Mouse (Mus musculus) heart, embryonic 10.5 days (tissue): ENCODE data around the gene Arpp19. TPM values are rescaled to one million over a fixed set of nuclear protein-coding genes. Genes with fewer than 3 reads are reported as not detected.

ENCODE experiments used
- DNase-seq: peaks from one replicate; pipeline ENCODE4 v3.0.0-alpha.2; 2017; ENCODE audit warnings: low spot score
- H3K27ac ChIP-seq: fragments of 300-500 bp; sonication (generic); 2 replicates; pipeline ENCODE4 v1.5.1; 2016; ENCODE audit warnings: mild to moderate bottlenecking
- H3K27me3 ChIP-seq: fragments of 300-500 bp; sonication (generic); 2 replicates; pipeline ENCODE4 v1.6.1; 2016; ENCODE audit warnings: mild to moderate bottlenecking; ENCODE audit not compliant: poor library complexity, insufficient read depth, severe bottlenecking
- H3K36me3 ChIP-seq: fragments of 300-500 bp; sonication (generic); 2 replicates; pipeline ENCODE4 v1.6.1; 2016; ENCODE audit warnings: mild to moderate bottlenecking, moderate library complexity
- H3K4me1 ChIP-seq: fragments of 300-500 bp; sonication (generic); 2 replicates; pipeline ENCODE4 v1.6.1; 2016; ENCODE audit warnings: mild to moderate bottlenecking
- H3K4me3 ChIP-seq: fragments of 300-500 bp; sonication (generic); 2 replicates; pipeline ENCODE4 v1.5.1; 2016; ENCODE audit warnings: mild to moderate bottlenecking, moderate library complexity
- H3K9me3 ChIP-seq: fragments of 300-500 bp; sonication (generic); 2 replicates; pipeline ENCODE4 v1.6.1; 2016; ENCODE audit warnings: mild to moderate bottlenecking, moderate library complexity
- WGBS: fragments of 180-500 bp; shearing (Covaris S2); methylation state at CpG from one replicate; pipeline ENCODE4 v1.1.7; 2016; 5-methylcytosine and 5-hydroxymethylcytosine counted together
- polyA plus RNA-seq: library from polyadenylated mRNA; unstranded; fragments of >200 nt; fragmentation: Nextera tagmentation; extraction: Ambion mirVana; gene quantifications from 2 replicates; pipeline ENCODE4 v1.2.1, GENCODE M21; 2016

Gene Arpp19
- polyA plus RNA-seq, 1 experiment from 2014 or later, result 320 TPM

- peaks cover 18% of the 10 kb centered on the region; the same call in 1 of the 2 replicates for H3K4me1 ChIP-seq
- WGBS, result 82% methylated on average over 2 of the region's 2 CpGs
Measured at GRCm38 (mm10) chr9:75087823-75088222, 50.4 kb downstream of the Arpp19 start.

GRCm38 (mm10) chr9:75089285-75089684 is 51.9 kb downstream of the Arpp19 start:
- Histone ChIP-seq H3K4me1 (peaks cover 18% of the 10 kb centered on the region; the same call in 1 of the 2 replicates), H3K27me3 (no peaks in the 10 kb centered on the region), H3K9me3 (no peaks in the 10 kb centered on the region), H3K27ac (no peak overlapping the region), H3K4me3 (no peak overlapping the region), H3K36me3 (no peaks in the 10 kb centered on the region)
- 65% methylated on average over 3 of the region's 3 CpGs for WGBS
- DNase-seq, result no peak

More at GRCm38 (mm10) chr9:75087823-75088222, 50.4 kb downstream of the Arpp19 start:
- Histone ChIP-seq H3K9me3 (no peaks in the 10 kb centered on the region), H3K27ac (no peak overlapping the region), H3K36me3 (no peaks in the 10 kb centered on the region), H3K27me3 (no peaks in the 10 kb centered on the region), H3K4me3 (no peak overlapping the region)
- no peak for DNase-seq

- Histone ChIP-seq H3K9me3 (no peaks in the 10 kb centered on the region), H3K4me3 (no peak overlapping the region), H3K27ac (no peak overlapping the region), H3K36me3 (no peaks in the 10 kb centered on the region), H3K4me1 (0 out of 2 replicates have a peak, but pooled peaks cover 6% of the 10 kb centered on the region), H3K27me3 (no peaks in the 10 kb centered on the region)
- 88% methylated on average over 1 of the region's 1 CpGs for WGBS
- no peak for DNase-seq
Measured at GRCm38 (mm10) chr9:75092134-75092533, 54.7 kb downstream of the Arpp19 start.

- DNase-seq, result no peak
- Histone ChIP-seq H3K4me3 (no peak overlapping the region), H3K27ac (no peak overlapping the region), H3K27me3 (no peaks in the 10 kb centered on the region), H3K36me3 (no peaks in the 10 kb centered on the region), H3K9me3 (no peaks in the 10 kb centered on the region), H3K4me1 (no peaks in the 10 kb centered on the region)
- WGBS, result 84% methylated on average over 3 of the region's 3 CpGs
Measured at GRCm38 (mm10) chr9:75094762-75095161, 57.3 kb downstream of the Arpp19 start.

GRCm38 (mm10) chr9:75098937-75099336 is 61.5 kb downstream of the Arpp19 start:
- no peak for DNase-seq
- H3K4me1 ChIP-seq, result no peaks in the 10 kb centered on the region
- no peaks in the 10 kb centered on the region for H3K36me3 ChIP-seq
- WGBS, result 90% methylated on average over 9 of the region's 9 CpGs
- H3K9me3 ChIP-seq, result no peaks in the 10 kb centered on the region
- H3K4me3 ChIP-seq, result no peak overlapping the region
- no peak overlapping the region for H3K27ac ChIP-seq
- no peaks in the 10 kb centered on the region for H3K27me3 ChIP-seq

- H3K27ac ChIP-seq, result no peak overlapping the region
- no peaks in the 10 kb centered on the region for H3K27me3 ChIP-seq
- no peaks in the 10 kb centered on the region for H3K9me3 ChIP-seq
- no peak overlapping the region for H3K4me3 ChIP-seq
- DNase-seq, result no peak
- no peaks in the 10 kb centered on the region for H3K36me3 ChIP-seq
- WGBS, result 93% methylated on average over 8 of the region's 8 CpGs
- no peaks in the 10 kb centered on the region for H3K4me1 ChIP-seq
Measured at GRCm38 (mm10) chr9:75100157-75100781, 62.9 kb downstream of the Arpp19 start.

- H3K27ac ChIP-seq, result no peak overlapping the region
- no peaks in the 10 kb centered on the region for H3K27me3 ChIP-seq
- H3K9me3 ChIP-seq, result no peaks in the 10 kb centered on the region
- DNase-seq, result no peak
- no peaks in the 10 kb centered on the region for H3K4me1 ChIP-seq
- no peak overlapping the region for H3K4me3 ChIP-seq
- H3K36me3 ChIP-seq, result no peaks in the 10 kb centered on the region
Measured at GRCm38 (mm10) chr9:75102131-75102530, 64.7 kb downstream of the Arpp19 start.

Other genes with a start within 250 kb of the Arpp19 start
- 0.10 and 1.9 TPM in 2 replicates for gene Onecut1, start 175.7 kb upstream of the Arpp19 start, polyA plus RNA-seq
- 7.3 and 9.2 TPM in 2 replicates for gene Fam214a, start 84.7 kb upstream of the Arpp19 start, polyA plus RNA-seq
- gene Myo5a, start 33.4 kb downstream of the Arpp19 start, polyA plus RNA-seq, result 13.6 and 15.4 TPM in 2 replicates
- gene Myo5c, start 194.4 kb downstream of the Arpp19 start, polyA plus RNA-seq, result 0.51 and 1.4 TPM in 2 replicates